Mouse (Mus musculus) hindbrain, embryonic 14.5 days (tissue): ENCODE measurements around the gene Lamb2. TPM values are rescaled to one million over a fixed set of nuclear protein-coding genes. Genes with fewer than 3 reads are reported as not detected.

ENCODE experiments used
- ATAC-seq: fragments of 200-750 bp; cut with Nextera tagmentation; 2 replicates; pipeline ENCODE4 v1.8.0; 2017; ENCODE audit warnings: moderate number of reproducible peaks, mild to moderate bottlenecking, moderate TSS enrichment, moderate library complexity; ENCODE audit not compliant: low FRiP score
- DNase-seq: peaks from one replicate; pipeline ENCODE4 v3.0.0-alpha.2; 2015; ENCODE audit warnings: low spot score
- H3K27ac ChIP-seq: fragments of 300-500 bp; sonication (generic); 2 replicates; pipeline ENCODE4 v1.5.1; 2014; ENCODE audit warnings: mild to moderate bottlenecking, moderate library complexity
- H3K27me3 ChIP-seq: fragments of 300-500 bp; sonication (generic); 2 replicates; pipeline ENCODE4 v1.6.1; 2014; ENCODE audit warnings: mild to moderate bottlenecking, low read length, mixed read lengths; ENCODE audit not compliant: control insufficient read depth, insufficient read depth
- H3K36me3 ChIP-seq: fragments of 300-500 bp; sonication (generic); replicated peaks from 2 replicates; pipeline ENCODE4 v1.6.1; 2014; ENCODE audit not compliant: control insufficient read depth, insufficient read depth
- H3K4me1 ChIP-seq: fragments of 300-500 bp; sonication (generic); replicated peaks from 2 replicates; pipeline ENCODE4 v1.6.1; 2014; ENCODE audit warnings: antibody characterized with exemption, low read length, mixed read lengths; ENCODE audit not compliant: control insufficient read depth, insufficient read depth
- H3K4me2 ChIP-seq: fragments of 300-500 bp; sonication (generic); replicated peaks from 2 replicates; pipeline ENCODE4 v1.6.1; 2014; ENCODE audit warnings: mild to moderate bottlenecking, moderate library complexity
- H3K4me3 ChIP-seq: fragments of 300-500 bp; sonication (generic); replicated peaks from 2 replicates; pipeline ENCODE4 v1.5.1; 2014; ENCODE audit warnings: mild to moderate bottlenecking, low read length
- H3K9ac ChIP-seq: fragments of 300-500 bp; sonication (generic); 2 replicates; pipeline ENCODE4 v1.6.1; 2014
- H3K9me3 ChIP-seq: fragments of 300-500 bp; sonication (generic); 2 replicates; pipeline ENCODE4 v1.6.1; 2016; ENCODE audit warnings: low read length; ENCODE audit not compliant: control insufficient read depth
- WGBS: fragments of 180-500 bp; shearing (Covaris S2); extraction: QIAGEN DNeasy Blood & Tissue Kit; methylation state at CpG from one replicate; pipeline ENCODE4 v1.1.7; 2014; 5-methylcytosine and 5-hydroxymethylcytosine counted together
- polyA plus RNA-seq: library from polyadenylated mRNA; unstranded; fragments of >200 nt; fragmentation: Nextera tagmentation; extraction: Ambion mirVana; gene quantifications from 2 replicates; pipeline ENCODE4 v1.2.1, GENCODE M21; 2014

Gene Lamb2
- polyA plus RNA-seq, 1 experiment from 2014 or later: 19.4 TPM

- H3K4me2 ChIP-seq: no peak overlapping the region
- no peaks in the 10 kb centered on the region for H3K9me3 ChIP-seq
- H3K9ac ChIP-seq: no peak overlapping the region
- no peaks in the 10 kb centered on the region for H3K27me3 ChIP-seq
- no peak overlapping the region for H3K4me3 ChIP-seq
- no peak overlapping the region for H3K27ac ChIP-seq
- ATAC-seq: no peak
- H3K36me3 ChIP-seq: peaks cover 7% of the 10 kb centered on the region; the same call in 1 of the 2 replicates
- no peak for DNase-seq
- WGBS: 93% methylated on average over 19 of the region's 19 CpGs
- peaks cover 7% of the 10 kb centered on the region for H3K4me1 ChIP-seq
Measured at GRCm38 (mm10) chr9:108485301-108485875, 5.9 kb downstream of the Lamb2 start.

GRCm38 (mm10) chr9:108486973-108487530 lies 7.5 kb downstream of the Lamb2 start:
- no peak overlapping the region for H3K4me2 ChIP-seq
- DNase-seq: no peak
- H3K9ac ChIP-seq: no peak overlapping the region
- H3K27ac ChIP-seq: no peak overlapping the region
- 96% methylated on average over 8 of the region's 8 CpGs for WGBS
- no peak for ATAC-seq
- peaks cover 9% of the 10 kb centered on the region; the same call in 1 of the 2 replicates for H3K36me3 ChIP-seq
- no peaks in the 10 kb centered on the region for H3K9me3 ChIP-seq
- no peak overlapping the region for H3K4me3 ChIP-seq
- H3K4me1 ChIP-seq: peaks cover 15% of the 10 kb centered on the region
- H3K27me3 ChIP-seq: no peaks in the 10 kb centered on the region

GRCm38 (mm10) chr9:108488403-108488802 lies 8.9 kb downstream of the Lamb2 start:
- Histone ChIP-seq H3K4me3 (no peak overlapping the region), H3K4me1 (peaks cover 22% of the 10 kb centered on the region), H3K36me3 (peaks cover 22% of the 10 kb centered on the region), H3K4me2 (no peak overlapping the region), H3K27me3 (no peaks in the 10 kb centered on the region), H3K27ac (no peak overlapping the region), H3K9me3 (no peaks in the 10 kb centered on the region), H3K9ac (no peak overlapping the region)
- ATAC-seq (no peak), DNase-seq (no peak)
- 89% methylated on average over 17 of the region's 17 CpGs for WGBS

DNA sequence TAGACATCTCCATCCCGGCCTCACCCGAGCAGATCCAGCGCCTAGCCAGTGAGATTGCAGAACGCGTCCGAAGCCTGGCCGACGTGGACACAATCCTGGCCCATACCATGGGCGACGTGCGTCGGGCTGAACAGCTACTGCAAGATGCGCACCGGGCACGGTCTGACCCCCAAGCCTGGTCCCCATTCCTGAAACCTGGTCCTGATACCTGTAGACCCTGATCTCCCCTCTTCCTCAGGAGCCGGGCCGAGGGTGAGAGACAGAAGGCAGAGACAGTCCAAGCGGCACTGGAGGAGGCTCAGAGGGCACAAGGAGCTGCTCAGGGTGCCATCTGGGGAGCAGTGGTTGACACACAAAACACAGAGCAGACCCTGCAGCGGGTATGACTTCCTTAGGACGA lies 9.7 kb downstream of the Lamb2 start:
- DNase-seq (no peak), ATAC-seq (no peak)
- WGBS: 96% methylated on average over 20 of the region's 20 CpGs
- Histone ChIP-seq H3K27ac (peak overlapping the region; percentile 98; the same call in 1 of the 2 replicates), H3K9ac (no peak overlapping the region), H3K36me3 (peaks cover 30% of the 10 kb centered on the region), H3K4me1 (peaks cover 22% of the 10 kb centered on the region), H3K27me3 (no peaks in the 10 kb centered on the region), H3K4me2 (no peak overlapping the region), H3K4me3 (no peak overlapping the region), H3K9me3 (no peaks in the 10 kb centered on the region)

DNA sequence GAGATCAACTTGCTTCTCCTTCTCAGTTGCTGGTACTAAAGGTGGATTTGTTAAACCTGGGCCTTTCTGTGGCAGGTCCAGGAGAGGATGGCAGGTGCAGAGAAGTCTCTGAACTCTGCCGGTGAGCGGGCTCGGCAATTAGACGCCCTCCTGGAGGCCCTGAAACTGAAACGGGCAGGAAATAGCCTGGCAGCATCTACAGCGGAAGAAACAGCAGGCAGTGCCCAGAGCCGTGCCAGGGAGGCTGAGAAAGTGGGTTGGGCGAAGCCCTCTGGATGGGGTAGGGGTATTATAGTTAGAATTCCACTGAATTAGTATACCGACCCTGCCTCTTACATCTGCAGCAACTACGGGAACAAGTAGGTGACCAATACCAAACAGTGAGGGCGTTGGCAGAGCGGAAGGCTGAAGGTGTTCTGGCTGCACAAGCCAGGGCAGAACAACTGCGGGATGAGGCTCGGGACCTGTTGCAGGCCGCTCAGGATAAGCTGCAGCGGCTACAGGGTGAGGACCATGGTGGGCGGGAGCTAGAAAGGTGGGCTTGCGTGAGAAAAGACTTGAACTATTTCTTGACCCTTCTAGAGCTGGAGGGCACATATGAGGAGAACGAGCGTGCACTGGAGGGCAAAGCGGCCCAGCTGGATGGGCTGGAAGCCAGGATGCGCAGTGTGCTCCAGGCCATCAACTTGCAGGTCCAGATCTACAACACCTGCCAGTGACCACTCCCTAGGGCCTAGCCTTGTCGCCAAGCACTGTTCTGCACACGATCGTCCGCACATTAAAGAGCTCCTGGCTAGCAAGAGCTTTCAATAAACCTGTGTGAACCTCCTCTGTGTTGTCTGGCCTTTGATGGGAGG lies 10.4 kb downstream of the Lamb2 start:
- peak; percentile 24 for ATAC-seq
- H3K36me3 ChIP-seq: peaks cover 38% of the 10 kb centered on the region
- WGBS: 66% methylated on average over 26 of the region's 26 CpGs
- H3K4me2 ChIP-seq: peak overlapping the region; percentile 93
- peak overlapping the region; percentile 95 for H3K4me3 ChIP-seq
- H3K27me3 ChIP-seq: no peaks in the 10 kb centered on the region
- H3K4me1 ChIP-seq: peaks cover 22% of the 10 kb centered on the region
- peak overlapping the region; percentile 98 for H3K27ac ChIP-seq
- peak overlapping the region; percentile 90 for H3K9ac ChIP-seq
- no peak for DNase-seq
- H3K9me3 ChIP-seq: no peaks in the 10 kb centered on the region

DNA sequence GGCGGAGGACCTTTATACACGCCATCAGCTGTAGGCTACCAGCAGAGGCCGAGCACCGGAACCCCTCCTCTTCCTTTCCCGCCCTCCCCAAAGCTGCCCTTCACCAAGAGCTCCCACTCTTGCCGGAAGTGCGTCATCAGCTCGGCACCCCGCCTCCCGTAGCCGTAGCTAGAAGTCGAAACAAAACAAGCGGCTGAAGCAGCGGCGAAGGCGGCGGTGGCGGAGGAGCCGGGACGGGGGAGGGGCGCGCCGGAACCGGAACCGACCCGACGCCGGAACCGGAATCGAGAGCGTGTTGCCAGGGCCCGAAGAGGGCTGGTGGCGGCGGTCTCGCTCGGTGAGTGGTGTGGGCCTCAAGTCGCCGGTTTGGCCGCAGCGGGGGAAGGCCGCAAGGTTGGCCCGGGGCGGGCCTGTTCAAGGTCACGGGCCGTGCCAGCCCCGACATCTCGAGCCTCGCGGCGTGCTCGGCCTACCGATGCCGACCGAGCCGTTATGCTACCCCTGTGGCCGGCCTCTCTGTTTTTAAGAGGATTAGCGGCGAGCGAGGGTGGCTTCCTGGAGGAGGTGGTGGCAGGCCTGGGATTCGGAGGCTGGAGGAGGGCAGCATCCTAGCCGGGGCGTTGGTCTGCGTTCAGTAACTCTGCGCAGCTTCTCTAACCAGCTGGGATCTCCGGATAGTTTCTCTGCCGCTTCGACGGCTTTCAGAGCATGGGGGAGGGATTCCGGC lies 11.2 kb downstream of the Lamb2 start, which contains the start of gene Usp19:
Gene Usp19 (plus strand): TSS at position 44 of the 727 bp plus-strand sequence.
- peak within 1 kb of the TSS; percentile 95 for H3K4me3 ChIP-seq
- H3K27ac ChIP-seq: peak within 1 kb of the TSS; percentile 98
- H3K9ac ChIP-seq: peak within 1 kb of the TSS; percentile 90
- DNase-seq (peak; percentile 97), ATAC-seq (peak; percentile 96)
- WGBS: under 1% methylated on average over 69 of the region's 69 CpGs
- H3K9me3 ChIP-seq: no peaks in the 10 kb centered on the region
- no peaks in the 10 kb centered on the region for H3K27me3 ChIP-seq
- peak within 1 kb of the TSS; percentile 93 for H3K4me2 ChIP-seq
- H3K36me3 ChIP-seq: peaks cover 42% of the 10 kb centered on the region
- H3K4me1 ChIP-seq: peaks cover 22% of the 10 kb centered on the region

GRCm38 (mm10) chr9:108491286-108491580 lies 11.7 kb downstream of the Lamb2 start:
- peak overlapping the region; percentile 98 for H3K27ac ChIP-seq
- H3K4me1 ChIP-seq: peaks cover 22% of the 10 kb centered on the region
- 13% methylated on average over 12 of the region's 12 CpGs for WGBS
- H3K4me3 ChIP-seq: peak overlapping the region; percentile 95
- ATAC-seq (no peak), DNase-seq (no peak)
- H3K9ac ChIP-seq: peak overlapping the region; percentile 90
- peak overlapping the region; percentile 93 for H3K4me2 ChIP-seq
- no peaks in the 10 kb centered on the region for H3K27me3 ChIP-seq
- H3K36me3 ChIP-seq: peaks cover 44% of the 10 kb centered on the region
- H3K9me3 ChIP-seq: no peaks in the 10 kb centered on the region

- no peak for DNase-seq
- 86% methylated on average over 16 of the region's 16 CpGs for WGBS
- 0 out of 2 replicates have a peak overlapping the region, but pooled peaks have one; percentile 90 for H3K9ac ChIP-seq
Measured at GRCm38 (mm10) chr9:108492043-108492750, 12.7 kb downstream of the Lamb2 start.

More at GRCm38 (mm10) chr9:108492043-108492750, 12.7 kb downstream of the Lamb2 start:
- H3K4me3 ChIP-seq: peak overlapping the region; percentile 95
- no peaks in the 10 kb centered on the region for H3K9me3 ChIP-seq
- H3K27ac ChIP-seq: no peak overlapping the region
- ATAC-seq: no peak
- peaks cover 54% of the 10 kb centered on the region for H3K36me3 ChIP-seq
- H3K4me1 ChIP-seq: peaks cover 22% of the 10 kb centered on the region
- peak overlapping the region; percentile 93 for H3K4me2 ChIP-seq
- H3K27me3 ChIP-seq: no peaks in the 10 kb centered on the region
